Mouse (Mus musculus) common myeloid progenitor, adult 5-6 weeks (primary cell): Measurements from ENCODE around the gene Kcnj15. TPM values are rescaled to one million over a fixed set of nuclear protein-coding genes. Genes with fewer than 3 reads are reported as not detected.
A peak's percentile ranks its signal among the peaks of the same experiment; 100 is the strongest.

Experiments
- ATAC-seq: replicated peaks from 2 replicates; pipeline ENCODE4 v1.8.0; 2016; ENCODE audit warnings: low read depth, mild to moderate bottlenecking, moderate TSS enrichment, inconsistent platforms; ENCODE audit not compliant: poor library complexity, severe bottlenecking
- total RNA-seq: library from RNA; stranded (forward); fragments of 200-1000, 187-1606 nt; gene quantifications from 2 replicates; pipeline ENCODE4 v1.2.3, GENCODE M21; 2017

Kcnj15 gene
- total RNA-seq, 1 experiment from 2014 or later = not detected

- ATAC-seq = peak; percentile 51
Measured at GRCm38 (mm10) chr16:95244626-95245303, 12.6 kb upstream of the Kcnj15 start.

- ATAC-seq = peak; percentile 14; the same call in 1 of the 2 replicates
Measured at GRCm38 (mm10) chr16:95245499-95245898, 11.9 kb upstream of the Kcnj15 start.

- no peak for ATAC-seq
Measured at GRCm38 (mm10) chr16:95248646-95249045, 8.7 kb upstream of the Kcnj15 start.

- ATAC-seq = no peak
Measured at GRCm38 (mm10) chr16:95256648-95257047, 710 bp upstream of the Kcnj15 start.

GRCm38 (mm10) chr16:95258100-95258499, 742 bp downstream of the Kcnj15 start:
- no peak for ATAC-seq

- ATAC-seq = no peak
Measured at GRCm38 (mm10) chr16:95259505-95259904, 2.1 kb downstream of the Kcnj15 start.

GRCm38 (mm10) chr16:95260693-95261092, 3.3 kb downstream of the Kcnj15 start:
- no peak for ATAC-seq

GRCm38 (mm10) chr16:95261807-95262206, 4.4 kb downstream of the Kcnj15 start:
- no peak for ATAC-seq

GRCm38 (mm10) chr16:95262706-95263363, 5.5 kb downstream of the Kcnj15 start:
- ATAC-seq = peak; percentile 94

GRCm38 (mm10) chr16:95264324-95264723, 7.0 kb downstream of the Kcnj15 start:
- ATAC-seq = no peak

GRCm38 (mm10) chr16:95267481-95268183, 10.3 kb downstream of the Kcnj15 start:
- no peak for ATAC-seq

GRCm38 (mm10) chr16:95269610-95270009, 12.3 kb downstream of the Kcnj15 start:
- no peak for ATAC-seq

- ATAC-seq = no peak
Measured at GRCm38 (mm10) chr16:95273101-95273500, 15.7 kb downstream of the Kcnj15 start.

GRCm38 (mm10) chr16:95275713-95276502, 18.6 kb downstream of the Kcnj15 start:
- peak; percentile 57 for ATAC-seq

- ATAC-seq = no peak
Measured at GRCm38 (mm10) chr16:95279015-95279414, 21.7 kb downstream of the Kcnj15 start.

- ATAC-seq = no peak
Measured at GRCm38 (mm10) chr16:95280338-95280737, 23.0 kb downstream of the Kcnj15 start.

- ATAC-seq = no peak
Measured at GRCm38 (mm10) chr16:95283369-95283768, 26.0 kb downstream of the Kcnj15 start.

- peak; percentile 83 for ATAC-seq
Measured at GRCm38 (mm10) chr16:95284085-95284727, 26.8 kb downstream of the Kcnj15 start.

GRCm38 (mm10) chr16:95285043-95285442, 27.7 kb downstream of the Kcnj15 start:
- ATAC-seq = no peak

GRCm38 (mm10) chr16:95285767-95286166, 28.4 kb downstream of the Kcnj15 start:
- no peak for ATAC-seq
